Mouse (Mus musculus): ENCODE measurements at regions not wholly inside any gene's neighbourhood (a gene's known extent, or its start where the extent isn't known, plus 50 kb on each side); places are given as distances from the start of the nearest gene placed in this dataset.

DNA sequence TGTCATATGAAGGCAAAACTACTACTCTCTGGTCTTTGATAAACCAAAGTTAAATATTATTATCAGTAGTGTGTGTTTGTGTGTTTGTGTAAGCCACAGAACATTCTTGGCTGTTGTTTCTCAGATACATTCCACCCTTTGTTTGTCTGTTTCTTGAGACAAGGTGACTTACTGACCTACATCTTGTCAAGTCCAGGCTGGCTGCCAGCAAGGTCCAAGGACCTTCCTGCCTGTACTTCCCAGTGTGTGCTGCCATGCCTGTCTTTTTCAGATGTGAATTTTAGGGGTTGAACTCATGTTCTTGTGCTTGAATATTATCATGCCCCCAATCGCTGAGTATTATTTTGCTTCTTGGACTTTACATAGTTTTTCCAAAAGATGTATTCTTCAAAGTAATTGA, 235.5 kb upstream of the Fermt1 start:
- Histone ChIP-seq H3K27ac (ENCODE audit: low read length) (no peak overlapping the region), H3K9ac (ENCODE audit: low read length) (no peak overlapping the region), H3K36me3 (ENCODE audit: control insufficient read depth, insufficient read depth, low read length) (no peaks in the 10 kb centered on the region), H3K9me3 (replicated peaks; ENCODE audit: control insufficient read depth, low read length) (no peaks in the 10 kb centered on the region), H3K4me1 (ENCODE audit: control insufficient read depth, insufficient read depth, low read length) (no peaks in the 10 kb centered on the region), H3K27me3 (ENCODE audit: control insufficient read depth, insufficient read depth, low read length) (no peaks in the 10 kb centered on the region), H3K4me3 (replicated peaks; ENCODE audit: low read length) (no peak overlapping the region), H3K4me2 (ENCODE audit: low read depth, low read length) (no peak overlapping the region)
- no peak for ATAC-seq (ENCODE audit: insufficient read depth, low FRiP score)
- WGBS: 95% methylated on average over 1 of the region's 1 CpGs

- no peak for ATAC-seq (ENCODE audit: insufficient read depth, low FRiP score)
- H3K9me3 ChIP-seq (replicated peaks; ENCODE audit: control insufficient read depth, low read length): no peaks in the 10 kb centered on the region
- H3K4me1 ChIP-seq (ENCODE audit: control insufficient read depth, insufficient read depth, low read length): no peaks in the 10 kb centered on the region
- H3K4me2 ChIP-seq (ENCODE audit: low read depth, low read length): no peak overlapping the region
- H3K27me3 ChIP-seq (ENCODE audit: control insufficient read depth, insufficient read depth, low read length): no peaks in the 10 kb centered on the region
- H3K27ac ChIP-seq (ENCODE audit: low read length): no peak overlapping the region
- H3K9ac ChIP-seq (ENCODE audit: low read length): no peak overlapping the region
- no peaks in the 10 kb centered on the region for H3K36me3 ChIP-seq (ENCODE audit: control insufficient read depth, insufficient read depth, low read length)
- whole genome bisulfite sequencing: 54% methylated on average over 4 of the region's 4 CpGs
- no peak overlapping the region for H3K4me3 ChIP-seq (replicated peaks; ENCODE audit: low read length)
Measured at GRCm38 (mm10) chr2:133182920-133183319, 237.2 kb upstream of the Fermt1 start.

DNA sequence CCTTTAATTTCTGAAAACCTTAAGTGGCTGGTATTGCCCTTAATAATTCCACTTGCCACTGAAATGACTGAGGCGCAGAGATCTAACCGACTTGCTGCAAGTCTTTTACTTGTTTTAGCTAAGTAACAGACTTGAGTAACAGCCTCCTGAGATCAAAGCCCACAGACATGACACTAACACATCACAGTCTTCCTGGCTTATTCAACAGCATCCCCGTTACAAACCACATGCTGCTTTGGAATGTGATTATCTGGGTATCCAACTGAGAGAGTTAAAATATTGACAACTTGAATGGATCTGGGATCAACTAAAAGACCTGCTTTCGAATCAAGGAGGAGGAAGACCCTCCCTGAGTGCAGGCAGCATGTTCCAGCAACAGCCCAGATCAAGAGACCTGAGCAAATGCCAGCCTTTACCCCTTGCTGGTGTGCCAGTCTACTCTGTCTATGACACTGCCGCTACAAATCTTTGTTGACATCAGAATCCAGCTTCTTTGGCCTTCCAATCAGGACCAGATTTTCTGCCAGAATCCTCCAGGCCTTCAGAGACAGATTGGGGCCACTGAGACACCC, 258.7 kb upstream of the Fermt1 start:
- H3K4me2 ChIP-seq (ENCODE audit: low read depth, low read length): no peak overlapping the region
- H3K4me1 ChIP-seq (ENCODE audit: control insufficient read depth, insufficient read depth, low read length): no peaks in the 10 kb centered on the region
- H3K9ac ChIP-seq (ENCODE audit: low read length): no peak overlapping the region
- WGBS: 38% methylated on average over 5 of the region's 5 CpGs
- no peak for ATAC-seq (ENCODE audit: insufficient read depth, low FRiP score)
- no peaks in the 10 kb centered on the region for H3K27me3 ChIP-seq (ENCODE audit: control insufficient read depth, insufficient read depth, low read length)
- no peaks in the 10 kb centered on the region for H3K9me3 ChIP-seq (replicated peaks; ENCODE audit: control insufficient read depth, low read length)
- no peak overlapping the region for H3K4me3 ChIP-seq (replicated peaks; ENCODE audit: low read length)
- no peaks in the 10 kb centered on the region for H3K36me3 ChIP-seq (ENCODE audit: control insufficient read depth, insufficient read depth, low read length)
- no peak overlapping the region for H3K27ac ChIP-seq (ENCODE audit: low read length)

DNA sequence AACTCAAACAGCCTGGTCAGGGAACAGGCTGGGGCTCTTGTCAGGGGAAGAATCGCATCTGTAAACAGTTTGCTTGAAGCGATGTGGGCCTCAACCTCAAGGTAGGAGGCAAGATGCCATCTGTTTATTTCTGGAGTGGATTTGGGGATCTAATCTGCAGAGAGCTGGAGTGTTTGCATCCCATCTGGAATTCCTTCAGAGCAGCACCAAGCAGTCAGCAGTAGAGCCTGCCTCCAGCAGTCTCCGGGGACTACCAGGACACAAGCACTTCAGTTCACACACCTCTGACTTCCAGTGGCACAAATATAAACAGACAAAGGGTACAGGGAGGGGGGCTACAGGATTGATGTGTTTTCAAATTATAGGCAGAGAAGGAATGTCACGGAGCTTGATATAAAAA, 262.8 kb upstream of the Fermt1 start:
- Histone ChIP-seq H3K9ac (ENCODE audit: low read length) (no peak overlapping the region), H3K4me3 (replicated peaks; ENCODE audit: low read length) (no peak overlapping the region), H3K9me3 (replicated peaks; ENCODE audit: control insufficient read depth, low read length) (no peaks in the 10 kb centered on the region), H3K4me1 (ENCODE audit: control insufficient read depth, insufficient read depth, low read length) (no peaks in the 10 kb centered on the region), H3K4me2 (ENCODE audit: low read depth, low read length) (no peak overlapping the region), H3K27me3 (ENCODE audit: control insufficient read depth, insufficient read depth, low read length) (no peaks in the 10 kb centered on the region), H3K36me3 (ENCODE audit: control insufficient read depth, insufficient read depth, low read length) (no peaks in the 10 kb centered on the region), H3K27ac (ENCODE audit: low read length) (no peak overlapping the region)
- no peak for ATAC-seq (ENCODE audit: insufficient read depth, low FRiP score)
- 24% methylated on average over 4 of the region's 4 CpGs for WGBS

GRCm38 (mm10) chr2:133221762-133222556, 276.3 kb upstream of the Fermt1 start:
- Histone ChIP-seq H3K4me3 (replicated peaks; ENCODE audit: low read length) (no peak overlapping the region), H3K4me1 (ENCODE audit: control insufficient read depth, insufficient read depth, low read length) (no peaks in the 10 kb centered on the region), H3K9ac (ENCODE audit: low read length) (no peak overlapping the region), H3K27ac (ENCODE audit: low read length) (no peak overlapping the region), H3K36me3 (ENCODE audit: control insufficient read depth, insufficient read depth, low read length) (no peaks in the 10 kb centered on the region), H3K4me2 (ENCODE audit: low read depth, low read length) (no peak overlapping the region), H3K27me3 (ENCODE audit: control insufficient read depth, insufficient read depth, low read length) (no peaks in the 10 kb centered on the region), H3K9me3 (replicated peaks; ENCODE audit: control insufficient read depth, low read length) (no peaks in the 10 kb centered on the region)
- WGBS: 51% methylated on average over 4 of the region's 4 CpGs
- no peak for ATAC-seq (ENCODE audit: insufficient read depth, low FRiP score)

- no peaks in the 10 kb centered on the region for H3K36me3 ChIP-seq (ENCODE audit: control insufficient read depth, insufficient read depth, low read length)
- no peaks in the 10 kb centered on the region for H3K4me1 ChIP-seq (ENCODE audit: control insufficient read depth, insufficient read depth, low read length)
- 66% methylated on average over 4 of the region's 4 CpGs for WGBS
- no peaks in the 10 kb centered on the region for H3K9me3 ChIP-seq (replicated peaks; ENCODE audit: control insufficient read depth, low read length)
- H3K9ac ChIP-seq (ENCODE audit: low read length): no peak overlapping the region
- H3K27ac ChIP-seq (ENCODE audit: low read length): no peak overlapping the region
- H3K27me3 ChIP-seq (ENCODE audit: control insufficient read depth, insufficient read depth, low read length): no peaks in the 10 kb centered on the region
- H3K4me3 ChIP-seq (replicated peaks; ENCODE audit: low read length): no peak overlapping the region
- H3K4me2 ChIP-seq (ENCODE audit: low read depth, low read length): no peak overlapping the region
- no peak for ATAC-seq (ENCODE audit: insufficient read depth, low FRiP score)
Measured at GRCm38 (mm10) chr2:133235175-133235920, 289.6 kb upstream of the Fermt1 start.

- Histone ChIP-seq H3K27me3 (ENCODE audit: control insufficient read depth, insufficient read depth, low read length) (no peaks in the 10 kb centered on the region), H3K9ac (ENCODE audit: low read length) (no peak overlapping the region), H3K4me2 (ENCODE audit: low read depth, low read length) (no peak overlapping the region), H3K27ac (ENCODE audit: low read length) (no peak overlapping the region), H3K4me1 (ENCODE audit: control insufficient read depth, insufficient read depth, low read length) (no peaks in the 10 kb centered on the region), H3K36me3 (ENCODE audit: control insufficient read depth, insufficient read depth, low read length) (no peaks in the 10 kb centered on the region), H3K9me3 (replicated peaks; ENCODE audit: control insufficient read depth, low read length) (no peaks in the 10 kb centered on the region), H3K4me3 (replicated peaks; ENCODE audit: low read length) (no peak overlapping the region)
- 71% methylated on average over 2 of the region's 2 CpGs for WGBS
- no peak for ATAC-seq (ENCODE audit: insufficient read depth, low FRiP score)
Measured at GRCm38 (mm10) chr2:133252131-133252530, 299.8 kb upstream of the Bmp2 start.

DNA sequence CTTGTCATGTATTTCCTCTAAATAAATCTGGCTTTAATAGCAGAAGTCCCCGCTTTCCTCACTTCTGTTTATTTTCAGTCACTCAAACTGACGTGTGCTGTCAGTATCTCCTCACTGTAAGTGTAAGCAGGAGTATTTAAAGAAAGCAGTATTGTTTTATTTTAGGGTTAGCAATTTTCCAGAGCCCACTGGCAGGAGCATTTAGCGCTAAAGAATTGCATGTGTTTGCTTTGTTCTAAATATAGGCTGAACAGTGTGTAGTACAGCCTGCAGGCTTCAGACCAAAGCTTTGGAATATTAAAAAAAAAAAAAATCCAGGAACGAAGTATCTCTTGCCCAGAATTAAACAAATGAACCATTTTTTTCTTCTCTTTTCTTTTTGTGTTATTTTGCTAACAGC, 277.5 kb upstream of the Bmp2 start:
- no peak for ATAC-seq (ENCODE audit: insufficient read depth, low FRiP score)

DNA sequence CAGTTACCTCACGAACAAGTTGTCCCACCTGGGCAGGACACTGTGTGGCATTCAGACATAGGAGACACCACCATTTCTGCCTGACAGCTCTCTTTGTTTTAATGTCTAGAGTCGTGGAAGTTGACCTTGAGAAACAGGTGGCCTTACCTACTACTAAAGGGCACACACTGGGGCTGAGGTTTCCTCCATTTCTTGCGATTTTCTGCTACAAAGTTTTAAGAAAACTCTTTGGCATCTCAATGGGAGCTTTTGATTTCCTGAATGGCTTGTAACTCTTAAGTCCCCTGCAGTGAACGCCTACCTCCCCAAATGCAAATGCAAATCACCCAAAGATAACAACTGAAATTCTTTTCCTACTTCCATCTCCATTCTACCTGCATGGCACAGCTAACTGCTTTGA, 273.4 kb upstream of the Bmp2 start:
- H3K27me3 ChIP-seq (ENCODE audit: control insufficient read depth, insufficient read depth, low read length): no peaks in the 10 kb centered on the region
- H3K27ac ChIP-seq (ENCODE audit: low read length): no peak overlapping the region
- H3K36me3 ChIP-seq (ENCODE audit: control insufficient read depth, insufficient read depth, low read length): no peaks in the 10 kb centered on the region
- no peak overlapping the region for H3K4me2 ChIP-seq (ENCODE audit: low read depth, low read length)
- H3K4me1 ChIP-seq (ENCODE audit: control insufficient read depth, insufficient read depth, low read length): no peaks in the 10 kb centered on the region
- no peak overlapping the region for H3K4me3 ChIP-seq (replicated peaks; ENCODE audit: low read length)
- H3K9me3 ChIP-seq (replicated peaks; ENCODE audit: control insufficient read depth, low read length): no peaks in the 10 kb centered on the region
- no peak overlapping the region for H3K9ac ChIP-seq (ENCODE audit: low read length)
- 63% methylated on average over 4 of the region's 4 CpGs for WGBS
- no peak for ATAC-seq (ENCODE audit: insufficient read depth, low FRiP score)

More for the DNA sequence above, 277.5 kb upstream of the Bmp2 start:
- Histone ChIP-seq H3K36me3 (ENCODE audit: control insufficient read depth, insufficient read depth, low read length) (no peaks in the 10 kb centered on the region), H3K4me3 (replicated peaks; ENCODE audit: low read length) (no peak overlapping the region), H3K9me3 (replicated peaks; ENCODE audit: control insufficient read depth, low read length) (no peaks in the 10 kb centered on the region), H3K27me3 (ENCODE audit: control insufficient read depth, insufficient read depth, low read length) (no peaks in the 10 kb centered on the region), H3K4me1 (ENCODE audit: control insufficient read depth, insufficient read depth, low read length) (no peaks in the 10 kb centered on the region), H3K9ac (ENCODE audit: low read length) (no peak overlapping the region), H3K4me2 (ENCODE audit: low read depth, low read length) (no peak overlapping the region), H3K27ac (ENCODE audit: low read length) (no peak overlapping the region)
- WGBS: 15% methylated on average over 4 of the region's 4 CpGs

Measured in stomach, embryonic 16.5 days (tissue).